Mouse (Mus musculus) forebrain, embryonic 13.5 days (tissue): ENCODE results near the gene Grik4. TPM values are rescaled to one million over a fixed set of nuclear protein-coding genes. Genes with fewer than 3 reads are reported as not detected.

Experiments
- ATAC-seq: fragments of 200-750 bp; cut with Nextera tagmentation; 2 replicates; pipeline ENCODE4 v1.8.0; 2017
- H3K27ac ChIP-seq: fragments of 300-500 bp; sonication (generic); 2 replicates; pipeline ENCODE4 v1.5.1; 2015; ENCODE audit warnings: inconsistent platforms, mild to moderate bottlenecking, moderate library complexity
- H3K27me3 ChIP-seq: fragments of 300-500 bp; sonication (generic); 2 replicates; pipeline ENCODE4 v1.6.1; 2015; ENCODE audit warnings: mild to moderate bottlenecking, inconsistent platforms
- H3K36me3 ChIP-seq: fragments of 300-500 bp; sonication (generic); 2 replicates; pipeline ENCODE4 v1.6.1; 2015; ENCODE audit warnings: mild to moderate bottlenecking, inconsistent platforms; ENCODE audit not compliant: poor library complexity, severe bottlenecking
- H3K4me1 ChIP-seq: fragments of 300-500 bp; sonication (generic); 2 replicates; pipeline ENCODE4 v1.6.1; 2015; ENCODE audit warnings: inconsistent platforms
- H3K4me2 ChIP-seq: fragments of 300-500 bp; sonication (generic); 2 replicates; pipeline ENCODE4 v1.6.1; 2015; ENCODE audit warnings: inconsistent platforms, mild to moderate bottlenecking, moderate library complexity
- H3K4me3 ChIP-seq: fragments of 300-500 bp; sonication (generic); 2 replicates; pipeline ENCODE4 v1.5.1; 2015; ENCODE audit warnings: mild to moderate bottlenecking, inconsistent platforms
- H3K9ac ChIP-seq: fragments of 300-500 bp; sonication (generic); 2 replicates; pipeline ENCODE4 v1.6.1; 2015; ENCODE audit warnings: mild to moderate bottlenecking, inconsistent platforms
- H3K9me3 ChIP-seq: fragments of 300-500 bp; sonication (generic); replicated peaks from 2 replicates; pipeline ENCODE4 v1.6.1; 2016; ENCODE audit warnings: inconsistent platforms
- WGBS: fragments of 180-500 bp; shearing (Covaris S2); methylation state at CpG from one replicate; pipeline ENCODE4 v1.1.7; 2015; 5-methylcytosine and 5-hydroxymethylcytosine counted together
- polyA plus RNA-seq: library from polyadenylated mRNA; unstranded; fragments of >200 nt; fragmentation: Nextera tagmentation; extraction: Ambion mirVana; gene quantifications from 2 replicates; pipeline ENCODE4 v1.2.1, GENCODE M21; 2015

Grik4 gene
- polyA plus RNA-seq, 1 experiment from 2014 or later: 2.4 TPM

- 48% methylated on average over 7 of the region's 7 CpGs for WGBS
- H3K4me3 ChIP-seq: no peak overlapping the region
- H3K36me3 ChIP-seq: no peaks in the 10 kb centered on the region
- H3K4me1 ChIP-seq: peaks cover 14% of the 10 kb centered on the region
- H3K4me2 ChIP-seq: no peak overlapping the region
- H3K9me3 ChIP-seq: no peaks in the 10 kb centered on the region
- ATAC-seq: no peak
- no peak overlapping the region for H3K27ac ChIP-seq
- no peaks in the 10 kb centered on the region for H3K27me3 ChIP-seq
- no peak overlapping the region for H3K9ac ChIP-seq
Observed at GRCm38 (mm10) chr9:42724099-42724498, 220.2 kb downstream of the Grik4 start.

GRCm38 (mm10) chr9:42722501-42722900 lies 221.8 kb downstream of the Grik4 start:
- peaks cover 7% of the 10 kb centered on the region for H3K4me1 ChIP-seq
- H3K36me3 ChIP-seq: no peaks in the 10 kb centered on the region
- no peaks in the 10 kb centered on the region for H3K9me3 ChIP-seq
- H3K4me2 ChIP-seq: no peak overlapping the region
- H3K9ac ChIP-seq: no peak overlapping the region
- WGBS: 25% methylated on average over 4 of the region's 4 CpGs
- H3K4me3 ChIP-seq: no peak overlapping the region
- no peak overlapping the region for H3K27ac ChIP-seq
- ATAC-seq: no peak
- no peaks in the 10 kb centered on the region for H3K27me3 ChIP-seq

GRCm38 (mm10) chr9:42721718-42722117 lies 222.6 kb downstream of the Grik4 start:
- no peaks in the 10 kb centered on the region for H3K9me3 ChIP-seq
- no peaks in the 10 kb centered on the region for H3K36me3 ChIP-seq
- H3K9ac ChIP-seq: no peak overlapping the region
- H3K4me2 ChIP-seq: no peak overlapping the region
- WGBS: 95% methylated on average over 9 of the region's 9 CpGs
- H3K27ac ChIP-seq: no peak overlapping the region
- ATAC-seq: no peak
- H3K4me1 ChIP-seq: peaks cover 7% of the 10 kb centered on the region
- H3K4me3 ChIP-seq: no peak overlapping the region
- H3K27me3 ChIP-seq: no peaks in the 10 kb centered on the region

- H3K36me3 ChIP-seq: no peaks in the 10 kb centered on the region
- no peak overlapping the region for H3K9ac ChIP-seq
- no peaks in the 10 kb centered on the region for H3K27me3 ChIP-seq
- H3K9me3 ChIP-seq: no peaks in the 10 kb centered on the region
- no peak for ATAC-seq
- 89% methylated on average over 4 of the region's 4 CpGs for WGBS
- no peak overlapping the region for H3K4me2 ChIP-seq
- H3K27ac ChIP-seq: no peak overlapping the region
- no peak overlapping the region for H3K4me3 ChIP-seq
- H3K4me1 ChIP-seq: peaks cover 7% of the 10 kb centered on the region
Observed at GRCm38 (mm10) chr9:42721146-42721545, 223.1 kb downstream of the Grik4 start.

- Histone ChIP-seq H3K4me1 (no peaks in the 10 kb centered on the region), H3K27ac (no peak overlapping the region), H3K4me3 (no peak overlapping the region), H3K27me3 (no peaks in the 10 kb centered on the region), H3K9me3 (no peaks in the 10 kb centered on the region), H3K9ac (no peak overlapping the region), H3K36me3 (no peaks in the 10 kb centered on the region), H3K4me2 (no peak overlapping the region)
- 90% methylated on average over 8 of the region's 8 CpGs for WGBS
- ATAC-seq: no peak
Observed at GRCm38 (mm10) chr9:42713912-42714311, 230.4 kb downstream of the Grik4 start.

- Histone ChIP-seq H3K27ac (no peak overlapping the region), H3K4me2 (no peak overlapping the region), H3K27me3 (no peaks in the 10 kb centered on the region), H3K36me3 (no peaks in the 10 kb centered on the region), H3K9ac (no peak overlapping the region), H3K9me3 (no peaks in the 10 kb centered on the region), H3K4me3 (no peak overlapping the region), H3K4me1 (no peaks in the 10 kb centered on the region)
- ATAC-seq: no peak
- WGBS: 79% methylated on average over 7 of the region's 7 CpGs
Observed at GRCm38 (mm10) chr9:42705848-42706247, 238.4 kb downstream of the Grik4 start.

- Histone ChIP-seq H3K4me3 (no peak overlapping the region), H3K9me3 (peaks cover 6% of the 10 kb centered on the region; the same call in 1 of the 2 replicates), H3K27ac (no peak overlapping the region), H3K4me1 (no peaks in the 10 kb centered on the region), H3K36me3 (no peaks in the 10 kb centered on the region), H3K27me3 (no peaks in the 10 kb centered on the region), H3K9ac (no peak overlapping the region), H3K4me2 (no peak overlapping the region)
- ATAC-seq: no peak
- 36% methylated on average over 8 of the region's 8 CpGs for WGBS
Observed at GRCm38 (mm10) chr9:42703191-42703854, 241.0 kb downstream of the Grik4 start.

- WGBS: 84% methylated on average over 11 of the region's 11 CpGs
- Histone ChIP-seq H3K27ac (no peak overlapping the region), H3K36me3 (no peaks in the 10 kb centered on the region), H3K4me3 (no peak overlapping the region), H3K4me1 (no peaks in the 10 kb centered on the region), H3K9ac (no peak overlapping the region), H3K4me2 (no peak overlapping the region), H3K9me3 (peaks cover 7% of the 10 kb centered on the region; the same call in 1 of the 2 replicates), H3K27me3 (no peaks in the 10 kb centered on the region)
- ATAC-seq: no peak
Observed at GRCm38 (mm10) chr9:42702231-42703132, 241.8 kb downstream of the Grik4 start.

- H3K4me1 ChIP-seq: no peaks in the 10 kb centered on the region
- H3K4me2 ChIP-seq: no peak overlapping the region
- H3K9ac ChIP-seq: no peak overlapping the region
- H3K27me3 ChIP-seq: no peaks in the 10 kb centered on the region
- H3K36me3 ChIP-seq: no peaks in the 10 kb centered on the region
- H3K4me3 ChIP-seq: no peak overlapping the region
- 93% methylated on average over 5 of the region's 5 CpGs for WGBS
- H3K9me3 ChIP-seq: peaks cover 7% of the 10 kb centered on the region; the same call in 1 of the 2 replicates
- no peak overlapping the region for H3K27ac ChIP-seq
- no peak for ATAC-seq
Observed at GRCm38 (mm10) chr9:42701729-42702128, 242.6 kb downstream of the Grik4 start.

- Histone ChIP-seq H3K27ac (no peak overlapping the region), H3K4me3 (no peak overlapping the region), H3K9ac (no peak overlapping the region), H3K9me3 (no peaks in the 10 kb centered on the region), H3K36me3 (no peaks in the 10 kb centered on the region), H3K27me3 (no peaks in the 10 kb centered on the region), H3K4me1 (no peaks in the 10 kb centered on the region), H3K4me2 (no peak overlapping the region)
- whole genome bisulfite sequencing: 85% methylated on average over 8 of the region's 8 CpGs
- no peak for ATAC-seq
Observed at GRCm38 (mm10) chr9:42693024-42693423, 251.3 kb downstream of the Grik4 start.

- H3K9me3 ChIP-seq: no peaks in the 10 kb centered on the region
- no peak overlapping the region for H3K4me2 ChIP-seq
- no peak overlapping the region for H3K27ac ChIP-seq
- no peak overlapping the region for H3K9ac ChIP-seq
- no peak for ATAC-seq
- 38% methylated on average over 4 of the region's 4 CpGs for WGBS
- H3K4me1 ChIP-seq: no peaks in the 10 kb centered on the region
- no peaks in the 10 kb centered on the region for H3K27me3 ChIP-seq
- H3K36me3 ChIP-seq: no peaks in the 10 kb centered on the region
- H3K4me3 ChIP-seq: no peak overlapping the region
Observed at GRCm38 (mm10) chr9:42688143-42688542, 256.1 kb downstream of the Grik4 start.

GRCm38 (mm10) chr9:42686104-42686503 lies 258.2 kb downstream of the Grik4 start:
- Histone ChIP-seq H3K36me3 (no peaks in the 10 kb centered on the region), H3K4me3 (no peak overlapping the region), H3K27ac (no peak overlapping the region), H3K27me3 (no peaks in the 10 kb centered on the region), H3K4me2 (no peak overlapping the region), H3K9me3 (no peaks in the 10 kb centered on the region), H3K4me1 (no peaks in the 10 kb centered on the region), H3K9ac (no peak overlapping the region)
- 77% methylated on average over 5 of the region's 5 CpGs for WGBS
- ATAC-seq: no peak
